Mouse (Mus musculus): Measurements from ENCODE around the gene Hc. TPM values are rescaled to one million over a fixed set of nuclear protein-coding genes. Genes with fewer than 3 reads are reported as not detected.

Hc gene
- polyA plus RNA-seq, 1 experiment from 2014 or later, result 0.49 TPM

DNA sequence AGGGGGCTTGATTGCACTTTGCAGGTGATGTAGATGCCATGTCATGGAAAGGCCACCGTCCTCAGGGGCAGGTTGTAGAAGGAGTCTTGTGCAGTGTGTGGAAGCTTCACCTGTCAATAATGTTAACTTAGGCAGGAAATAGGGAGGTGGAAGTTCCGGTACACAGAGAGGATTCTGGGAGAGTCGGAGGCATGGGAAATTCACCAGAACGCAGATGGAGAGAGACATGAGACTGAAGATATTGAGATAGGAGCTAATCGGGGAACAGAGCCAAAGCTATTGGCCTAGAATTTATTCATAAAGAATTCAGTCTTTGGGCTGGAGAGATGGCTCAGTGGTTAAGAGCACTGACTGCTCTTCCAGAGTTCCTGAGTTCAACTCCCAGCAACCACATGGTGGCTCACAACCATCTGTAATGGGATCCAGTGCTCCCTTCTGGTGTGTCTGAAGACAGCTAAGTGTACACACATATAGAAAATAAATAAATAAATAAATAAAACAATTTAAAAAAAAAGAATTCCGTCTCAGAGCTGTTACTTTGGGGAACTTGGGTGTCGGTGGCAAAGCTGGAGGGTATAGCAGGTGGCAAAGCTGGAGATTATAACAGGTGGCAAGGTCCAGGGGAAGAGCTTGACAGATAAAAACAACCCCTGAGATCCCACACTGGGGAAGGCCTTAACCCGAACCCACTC lies 94.8 kb downstream of the Hc start:
- no peak for ATAC-seq (ENCODE audit: insufficient read depth)
- no peaks in the 10 kb centered on the region for H3K36me3 ChIP-seq (ENCODE audit: insufficient read depth)
- H3K9me3 ChIP-seq (ENCODE audit: low read depth, low read length), result no peaks in the 10 kb centered on the region
- no peak overlapping the region for H3K27ac ChIP-seq (ENCODE audit: low read depth)
- H3K4me3 ChIP-seq (ENCODE audit: low read depth, low read length), result no peak overlapping the region
- TF ChIP-seq CTCF (IDR thresholded peaks at IDR 0.05; ENCODE audit: low read depth), result no peak
- no peaks in the 10 kb centered on the region for H3K27me3 ChIP-seq (ENCODE audit: insufficient read depth, low read length)
- no peak overlapping the region for H3K4me2 ChIP-seq
- H3K4me1 ChIP-seq (ENCODE audit: insufficient read depth), result peaks cover 3% of the 10 kb centered on the region; the same call in 1 of the 2 replicates
- no peak for DNase-seq
- no peak overlapping the region for H3K9ac ChIP-seq
- 84% methylated on average over 8 of the region's 8 CpGs for WGBS

GRCm38 (mm10) chr2:34965806-34966205 lies 95.4 kb downstream of the Hc start:
- DNase-seq, result no peak
- Histone ChIP-seq H3K27ac (ENCODE audit: low read depth) (no peak overlapping the region), H3K9me3 (ENCODE audit: low read depth, low read length) (no peaks in the 10 kb centered on the region), H3K9ac (no peak overlapping the region), H3K27me3 (ENCODE audit: insufficient read depth, low read length) (no peaks in the 10 kb centered on the region), H3K4me3 (ENCODE audit: low read depth, low read length) (no peak overlapping the region), H3K4me2 (no peak overlapping the region), H3K4me1 (ENCODE audit: insufficient read depth) (peaks cover 3% of the 10 kb centered on the region; the same call in 1 of the 2 replicates), H3K36me3 (ENCODE audit: insufficient read depth) (no peaks in the 10 kb centered on the region)
- no peak for TF ChIP-seq CTCF (IDR thresholded peaks at IDR 0.05; ENCODE audit: low read depth)
- 65% methylated on average over 8 of the region's 8 CpGs for WGBS
- no peak for ATAC-seq (ENCODE audit: insufficient read depth)

GRCm38 (mm10) chr2:34965293-34965692 lies 95.9 kb downstream of the Hc start:
- ATAC-seq (ENCODE audit: insufficient read depth), result peak; percentile 25; the same call in 1 of the 2 replicates

DNA sequence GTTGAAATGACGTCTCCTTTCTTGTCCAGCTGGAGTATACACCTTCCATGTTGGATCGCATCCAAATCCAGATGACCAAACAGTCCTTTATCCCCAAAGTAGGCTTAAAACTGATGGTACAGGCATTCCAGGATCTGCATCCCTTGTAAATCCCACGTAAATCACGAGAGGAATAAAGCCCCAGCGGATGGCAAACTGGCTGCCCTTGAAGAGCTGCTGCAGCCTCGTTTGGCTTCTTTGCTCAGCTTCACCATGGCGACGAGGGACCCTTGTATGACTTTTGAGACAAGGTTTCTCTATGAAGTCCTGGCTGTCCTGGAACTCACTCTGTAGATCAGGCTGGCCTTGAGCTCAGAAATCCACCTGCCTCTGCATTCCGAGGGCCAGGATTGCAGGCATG lies 96.6 kb downstream of the Hc start:
- 55% methylated on average over 9 of the region's 9 CpGs for WGBS
- Histone ChIP-seq H3K4me2 (no peak overlapping the region), H3K27me3 (ENCODE audit: insufficient read depth, low read length) (no peaks in the 10 kb centered on the region), H3K4me3 (ENCODE audit: low read depth, low read length) (no peak overlapping the region), H3K36me3 (ENCODE audit: insufficient read depth) (no peaks in the 10 kb centered on the region), H3K4me1 (ENCODE audit: insufficient read depth) (peaks cover 3% of the 10 kb centered on the region; the same call in 1 of the 2 replicates), H3K9ac (no peak overlapping the region), H3K27ac (ENCODE audit: low read depth) (no peak overlapping the region), H3K9me3 (ENCODE audit: low read depth, low read length) (no peaks in the 10 kb centered on the region)
- TF ChIP-seq CTCF (IDR thresholded peaks at IDR 0.05; ENCODE audit: low read depth), result no peak
- DNase-seq (no peak), ATAC-seq (ENCODE audit: insufficient read depth) (no peak)

More at GRCm38 (mm10) chr2:34965293-34965692, 95.9 kb downstream of the Hc start:
- H3K4me2 ChIP-seq, result no peak overlapping the region
- no peak overlapping the region for H3K27ac ChIP-seq (ENCODE audit: low read depth)
- peak; percentile 47 for DNase-seq
- H3K4me3 ChIP-seq (ENCODE audit: low read depth, low read length), result no peak overlapping the region
- 33% methylated on average over 9 of the region's 9 CpGs for WGBS
- H3K9ac ChIP-seq, result no peak overlapping the region
- no peak for TF ChIP-seq CTCF (IDR thresholded peaks at IDR 0.05; ENCODE audit: low read depth)
- H3K27me3 ChIP-seq (ENCODE audit: insufficient read depth, low read length), result no peaks in the 10 kb centered on the region
- no peaks in the 10 kb centered on the region for H3K36me3 ChIP-seq (ENCODE audit: insufficient read depth)
- peaks cover 3% of the 10 kb centered on the region; the same call in 1 of the 2 replicates for H3K4me1 ChIP-seq (ENCODE audit: insufficient read depth)
- H3K9me3 ChIP-seq (ENCODE audit: low read depth, low read length), result no peaks in the 10 kb centered on the region

- TF ChIP-seq CTCF (IDR thresholded peaks at IDR 0.05; ENCODE audit: low read depth), result no peak
- Histone ChIP-seq H3K4me1 (ENCODE audit: insufficient read depth) (peaks cover 3% of the 10 kb centered on the region; the same call in 1 of the 2 replicates), H3K36me3 (ENCODE audit: insufficient read depth) (no peaks in the 10 kb centered on the region), H3K27ac (ENCODE audit: low read depth) (no peak overlapping the region), H3K27me3 (ENCODE audit: insufficient read depth, low read length) (no peaks in the 10 kb centered on the region), H3K9ac (no peak overlapping the region), H3K4me2 (no peak overlapping the region), H3K9me3 (ENCODE audit: low read depth, low read length) (no peaks in the 10 kb centered on the region), H3K4me3 (ENCODE audit: low read depth, low read length) (no peak overlapping the region)
- ATAC-seq (ENCODE audit: insufficient read depth) (no peak), DNase-seq (no peak)
- 86% methylated on average over 6 of the region's 6 CpGs for WGBS
Observed at GRCm38 (mm10) chr2:34964230-34964629, 97.0 kb downstream of the Hc start.

GRCm38 (mm10) chr2:34963371-34963956 lies 97.8 kb downstream of the Hc start:
- DNase-seq, result no peak
- H3K4me1 ChIP-seq (ENCODE audit: insufficient read depth), result peaks cover 3% of the 10 kb centered on the region; the same call in 1 of the 2 replicates
- no peak overlapping the region for H3K9ac ChIP-seq
- no peak overlapping the region for H3K27ac ChIP-seq (ENCODE audit: low read depth)
- no peak overlapping the region for H3K4me2 ChIP-seq
- no peaks in the 10 kb centered on the region for H3K27me3 ChIP-seq (ENCODE audit: insufficient read depth, low read length)
- 67% methylated on average over 13 of the region's 13 CpGs for WGBS
- TF ChIP-seq CTCF (IDR thresholded peaks at IDR 0.05; ENCODE audit: low read depth), result no peak
- no peak overlapping the region for H3K4me3 ChIP-seq (ENCODE audit: low read depth, low read length)
- ATAC-seq (ENCODE audit: insufficient read depth), result peak; percentile 29; the same call in 1 of the 2 replicates
- H3K9me3 ChIP-seq (ENCODE audit: low read depth, low read length), result no peaks in the 10 kb centered on the region
- no peaks in the 10 kb centered on the region for H3K36me3 ChIP-seq (ENCODE audit: insufficient read depth)

DNA sequence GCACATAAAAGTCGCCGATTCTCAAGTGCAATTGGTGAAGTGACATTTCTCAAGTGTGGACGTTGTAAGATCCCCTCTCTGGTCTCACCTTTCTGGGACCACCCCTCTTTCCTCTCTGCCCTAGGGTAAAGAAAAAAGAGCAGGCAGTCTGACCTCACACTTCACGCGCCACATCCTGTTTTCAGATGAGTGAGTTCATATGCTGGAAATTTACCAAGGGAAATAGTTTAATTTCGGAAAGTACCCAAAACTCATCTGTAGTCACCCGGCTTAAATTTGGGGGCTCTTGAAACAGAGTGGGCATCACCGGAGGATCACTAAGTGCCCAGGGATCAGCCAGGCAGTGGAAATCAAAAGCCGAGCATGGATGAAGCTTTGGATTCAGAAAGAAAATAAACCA lies 98.3 kb downstream of the Hc start:
- no peak for ATAC-seq (ENCODE audit: insufficient read depth)
- 53% methylated on average over 9 of the region's 9 CpGs for WGBS
- Histone ChIP-seq H3K4me3 (ENCODE audit: low read depth, low read length) (no peak overlapping the region), H3K27ac (ENCODE audit: low read depth) (no peak overlapping the region), H3K4me2 (no peak overlapping the region), H3K9me3 (ENCODE audit: low read depth, low read length) (no peaks in the 10 kb centered on the region), H3K4me1 (ENCODE audit: insufficient read depth) (peaks cover 3% of the 10 kb centered on the region; the same call in 1 of the 2 replicates), H3K27me3 (ENCODE audit: insufficient read depth, low read length) (no peaks in the 10 kb centered on the region), H3K9ac (no peak overlapping the region), H3K36me3 (ENCODE audit: insufficient read depth) (no peaks in the 10 kb centered on the region)
- no peak for TF ChIP-seq CTCF (IDR thresholded peaks at IDR 0.05; ENCODE audit: low read depth)
- no peak for DNase-seq
